Mouse (Mus musculus) CH12.LX (cell line): ENCODE measurements around the gene Fry. TPM values are rescaled to one million over a fixed set of nuclear protein-coding genes. Genes with fewer than 3 reads are reported as not detected.

Source experiments
- DNase-seq: peaks from one replicate; pipeline ENCODE4 v3.0.0-alpha.2; 2013; ENCODE audit errors: extremely low read depth
- H3K27ac ChIP-seq: 2 replicates; pipeline ENCODE4 v1.5.1; 2012; ENCODE audit warnings: low read depth, mild to moderate bottlenecking, control low read depth, moderate library complexity; ENCODE audit not compliant: insufficient read depth
- H3K27me3 ChIP-seq: replicated peaks from 2 replicates; pipeline ENCODE3; 2012; ENCODE audit warnings: inconsistent platforms
- H3K36me3 ChIP-seq, 2 experiments: replicated peaks in 1 of 2; 2 replicates each; pipeline versions ENCODE3 to v1.6.1; 2012; ENCODE audit warnings: inconsistent platforms in 1 of 2, low read length in 1 of 2, mild to moderate bottlenecking in 1 of 2, mixed read lengths in 1 of 2, moderate library complexity in 1 of 2; ENCODE audit not compliant: control insufficient read depth in 1 of 2, insufficient read depth in 1 of 2
- H3K4me1 ChIP-seq, 2 experiments: 2 replicates each; pipeline ENCODE4 v1.6.1; 2012; ENCODE audit warnings: inconsistent platforms in 1 of 2, moderate library complexity in 1 of 2; ENCODE audit not compliant: insufficient read depth in 2 of 2, control insufficient read depth in 1 of 2
- H3K4me2 ChIP-seq: 2 replicates; pipeline ENCODE4 v1.6.1; 2012; ENCODE audit warnings: low read depth, mild to moderate bottlenecking, control low read depth; ENCODE audit not compliant: poor library complexity, insufficient read depth, severe bottlenecking
- H3K4me3 ChIP-seq, 3 experiments: fragments of 150-350 bp in 1 of 3; sonication (generic) in 1 of 3; replicated peaks in 1 of 3; 2 replicates each; pipeline versions ENCODE3 to v1.5.1; 2011 to 2012; ENCODE audit warnings: low read depth in 2 of 3, low read length in 2 of 3, mild to moderate bottlenecking in 2 of 3, moderate library complexity in 2 of 3, control low read depth in 1 of 3, improper control_type of control experiment in 1 of 3, inconsistent platforms in 1 of 3, mixed read lengths in 1 of 3; ENCODE audit not compliant: poor library complexity in 1 of 3
- H3K79me2 ChIP-seq: replicated peaks from 2 replicates; pipeline ENCODE4 v1.6.1; 2012; ENCODE audit warnings: mild to moderate bottlenecking, moderate library complexity; ENCODE audit not compliant: control insufficient read depth, poor library complexity, insufficient read depth, severe bottlenecking; ENCODE audit errors: extremely low read depth
- H3K9ac ChIP-seq: 2 replicates; pipeline ENCODE4 v1.6.1; 2012; ENCODE audit warnings: low read depth, mild to moderate bottlenecking, control low read depth, moderate library complexity; ENCODE audit not compliant: insufficient read depth
- H3K9me3 ChIP-seq: replicated peaks from 2 replicates; pipeline ENCODE3; 2012; ENCODE audit warnings: low read length, inconsistent platforms, mixed read lengths
- BHLHE40 ChIP-seq: IDR thresholded peaks from 2 replicates; pipeline ENCODE4 v1.6.1; 2011; ENCODE audit warnings: mild to moderate bottlenecking, low read depth, low read length, improper control_type of control experiment
- CTCF ChIP-seq, 2 experiments: IDR thresholded peaks in 1 of 2; conservative IDR thresholded peaks in 1 of 2; 2 replicates each; pipeline ENCODE4 v1.5.1; 2011 to 2012; ENCODE audit warnings: low read depth in 2 of 2, low read length in 2 of 2, improper control_type of control experiment in 1 of 2, inconsistent platforms in 1 of 2, mild to moderate bottlenecking in 1 of 2, moderate library complexity in 1 of 2
- ELF1 ChIP-seq: IDR thresholded peaks from 2 replicates; pipeline ENCODE4 v1.6.1; 2014; ENCODE audit warnings: low read depth, mild to moderate bottlenecking, inconsistent platforms, low read length, improper control_type of control experiment
- JUND ChIP-seq: conservative IDR thresholded peaks from 2 replicates; pipeline ENCODE4 v1.6.1; 2011; ENCODE audit warnings: low read depth, low read length, improper control_type of control experiment
- MAX ChIP-seq: IDR thresholded peaks from 2 replicates; pipeline ENCODE4 v1.6.1; 2011; ENCODE audit warnings: low read length, improper control_type of control experiment
- MAZ ChIP-seq: IDR thresholded peaks from 2 replicates; pipeline ENCODE4 v1.6.1; 2012; ENCODE audit warnings: low read depth, mild to moderate bottlenecking, inconsistent platforms, low read length, improper control_type of control experiment, moderate library complexity
- RCOR1 ChIP-seq: conservative IDR thresholded peaks from 2 replicates; pipeline ENCODE4 v1.6.1; 2012; ENCODE audit warnings: low read depth, mild to moderate bottlenecking, inconsistent platforms, low read length, improper control_type of control experiment
- TCF12 ChIP-seq: IDR thresholded peaks from 2 replicates; pipeline ENCODE4 v1.6.1; 2014; ENCODE audit warnings: low read depth, mild to moderate bottlenecking, inconsistent platforms, low read length, improper control_type of control experiment
- ZNF384 ChIP-seq: IDR thresholded peaks from 2 replicates; pipeline ENCODE4 v1.6.1; 2012; ENCODE audit warnings: low read depth, low read length, improper control_type of control experiment, inconsistent platforms
- dilution Hi-C: fragments of 300-500 bp; cut with MboI; formaldehyde crosslinking; loops from 2 replicates; pipeline ENCODE4 v1.14.3; 2020; ENCODE audit warnings: low sequenced_read_pairs; ENCODE audit not compliant: extremely low pct_unique_long_range_greater_than_20kb, extremely low pct_ligation_motif_present
- in situ Hi-C: fragments of 300-500 bp; cut with MboI; formaldehyde crosslinking; loops from 3 replicates; pipeline ENCODE4 v1.14.3; 2019; ENCODE audit warnings: low sequenced_read_pairs, low pct_ligation_motif_present, low pct_unique_long_range_greater_than_20kb, mixed read lengths
- polyA plus RNA-seq: library from polyadenylated mRNA; unstranded; fragments of >175 nt; gene quantifications from 2 replicates; pipeline ENCODE4 v1.2.1, GENCODE M21; 2012; ENCODE audit warnings: low read depth; ENCODE audit not compliant: insufficient read length
- total RNA-seq, 2 experiments: library from RNA; depleted of rRNA; stranded (reverse); fragments of 300-350 nt in 1 of 2; fragments of >200 nt in 1 of 2; gene quantifications; 2 replicates each; pipeline ENCODE4 v1.2.3; 2012 to 2014

The Fry gene
- total and polyA plus RNA-seq, 3 experiments: 0.34 to 0.80 (median 0.34) TPM

DNA sequence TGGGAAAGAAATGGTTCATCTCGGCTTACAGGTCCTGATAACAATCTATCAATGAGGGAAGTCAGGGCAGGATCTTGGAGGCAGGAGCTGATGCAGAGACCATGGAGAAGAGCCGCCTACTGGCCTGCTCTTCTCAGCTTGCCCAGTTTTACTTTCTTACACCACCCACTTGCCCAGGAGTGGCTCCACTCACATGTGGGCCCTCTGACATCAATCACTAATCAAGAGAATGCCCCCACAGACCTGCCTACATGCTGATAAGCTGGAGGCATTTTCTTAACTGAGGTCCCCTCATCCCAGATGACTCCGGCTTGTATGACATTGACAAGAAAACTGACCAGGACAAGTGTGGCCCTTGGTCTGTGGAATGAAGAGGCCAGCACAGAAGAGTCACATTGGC is 16.2 kb downstream of the Fry start:
- Histone ChIP-seq H3K4me1 (no peaks in the 10 kb centered on the region), H3K79me2 (no peaks in the 10 kb centered on the region), H3K4me2 (no peak overlapping the region), H3K27ac (no peak overlapping the region), H3K9ac (no peak overlapping the region), H3K36me3 (no peaks in the 10 kb centered on the region), H3K9me3 (peaks cover 61% of the 10 kb centered on the region), H3K4me3 (no peak overlapping the region), H3K27me3 (no peaks in the 10 kb centered on the region)
- dilution Hi-C loops (no loop called here), in situ Hi-C loops (no loop called here)
- no peak for DNase-seq
- TF ChIP-seq ZNF384 (no peak), JUND (no peak), BHLHE40 (no peak), TCF12 (no peak), MAZ (no peak)

GRCm38 (mm10) chr5:150135529-150135928 is 17.1 kb downstream of the Fry start:
- peaks cover 63% of the 10 kb centered on the region for H3K9me3 ChIP-seq
- no peak overlapping the region for H3K4me3 ChIP-seq
- TF ChIP-seq RCOR1 (no peak), ELF1 (no peak)
- dilution Hi-C loops: no loop called here
- no peak overlapping the region for H3K27ac ChIP-seq
- DNase-seq: no peak
- H3K9ac ChIP-seq: no peak overlapping the region
- no peak overlapping the region for H3K4me2 ChIP-seq
- no peaks in the 10 kb centered on the region for H3K79me2 ChIP-seq
- no peaks in the 10 kb centered on the region for H3K36me3 ChIP-seq
- in situ Hi-C loops: no loop called here
- H3K4me1 ChIP-seq: no peaks in the 10 kb centered on the region
- H3K27me3 ChIP-seq: no peaks in the 10 kb centered on the region

GRCm38 (mm10) chr5:150137772-150138451 is 19.5 kb downstream of the Fry start:
- H3K4me3 ChIP-seq: no peak overlapping the region
- TF ChIP-seq CTCF (conservative IDR thresholded peaks at IDR 0.05 in 1 of 2, IDR thresholded peaks at IDR 0.05 in 1 of 2; ENCODE audit: low read depth in 2 of 2, low read length in 2 of 2) (peak in 1 of 2 experiments; percentile 4; a peak in 1 of 4 replicates), MAX (no peak)
- TF ChIP-seq, all 38 proteins: peak for 1
- Histone ChIP-seq H3K9me3 (peaks cover 60% of the 10 kb centered on the region), H3K4me2 (no peak overlapping the region), H3K27ac (no peak overlapping the region), H3K4me1 (no peaks in the 10 kb centered on the region), H3K36me3 (no peaks in the 10 kb centered on the region), H3K9ac (no peak overlapping the region), H3K27me3 (no peaks in the 10 kb centered on the region), H3K79me2 (no peaks in the 10 kb centered on the region)
- in situ Hi-C loops: no loop called here
- DNase-seq: peak; percentile 7
- dilution Hi-C loops: no loop called here
